Mouse (Mus musculus): ENCODE measurements at regions not wholly inside any gene's neighbourhood (a gene's known extent, or its start where the extent isn't known, plus 50 kb on each side); places are given as distances from the start of the nearest gene placed in this dataset.

DNA sequence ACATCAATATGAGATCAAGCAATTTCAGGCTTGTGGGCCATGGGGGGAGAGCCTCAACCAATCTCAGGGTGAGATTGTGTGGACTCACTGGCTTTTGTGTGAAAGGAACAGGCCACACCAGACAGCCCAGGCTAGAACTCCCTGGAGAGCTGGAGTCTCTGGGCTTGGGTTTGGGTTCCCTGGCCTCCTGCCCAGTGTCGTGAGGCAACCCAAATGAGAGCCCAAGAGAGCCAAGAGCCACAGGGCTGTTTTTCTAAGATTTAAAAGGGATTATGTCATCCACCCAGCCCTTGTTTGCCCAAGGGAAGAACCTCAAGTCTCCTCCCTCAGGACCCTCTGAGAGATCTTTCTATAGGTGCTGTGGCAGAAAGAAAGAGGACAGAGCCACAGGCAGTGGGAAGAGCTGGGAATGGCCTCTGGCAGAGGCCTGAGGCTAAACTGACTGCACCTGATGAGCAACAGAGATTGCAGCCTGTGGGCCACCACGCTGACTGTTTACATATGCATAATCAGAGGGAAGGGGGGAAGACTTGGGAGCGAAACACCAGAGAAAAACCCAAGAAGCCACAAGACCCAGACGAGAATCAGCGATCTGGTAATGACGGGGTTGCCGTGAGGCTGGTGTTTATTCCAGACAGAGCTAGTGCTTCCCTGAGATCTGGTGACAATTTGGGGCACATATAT lies 92.1 kb downstream of the Bcl2l11 start:
- ATAC-seq (replicated peaks; ENCODE audit: poor library complexity) = no peak

DNA sequence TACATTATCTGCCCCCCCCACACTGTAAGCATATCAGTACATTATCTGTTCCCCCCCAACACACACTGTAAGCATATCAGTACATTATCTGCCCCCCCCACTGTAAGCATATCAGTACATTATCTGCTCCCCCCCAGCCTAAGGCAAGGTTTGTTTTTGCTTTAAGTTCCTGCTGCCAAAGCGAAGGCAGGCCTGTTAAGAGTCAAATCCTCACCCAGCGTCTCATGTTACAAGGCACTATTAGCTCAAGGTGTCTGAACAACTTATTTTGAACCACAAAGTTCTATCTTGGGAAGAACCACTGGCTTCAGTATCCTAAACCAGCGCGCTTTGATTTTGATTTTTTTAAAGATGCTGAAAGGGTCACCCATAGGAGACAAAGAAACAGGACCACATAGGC lies 93.1 kb downstream of the Bcl2l11 start:
- no peak for ATAC-seq (replicated peaks; ENCODE audit: poor library complexity)

GRCm38 (mm10) chr2:128221055-128221454 lies 95.2 kb downstream of the Bcl2l11 start:
- peak; percentile 39 for ATAC-seq (replicated peaks; ENCODE audit: poor library complexity)

GRCm38 (mm10) chr2:128221657-128222056 lies 95.8 kb downstream of the Bcl2l11 start:
- ATAC-seq (replicated peaks; ENCODE audit: poor library complexity) = no peak

DNA sequence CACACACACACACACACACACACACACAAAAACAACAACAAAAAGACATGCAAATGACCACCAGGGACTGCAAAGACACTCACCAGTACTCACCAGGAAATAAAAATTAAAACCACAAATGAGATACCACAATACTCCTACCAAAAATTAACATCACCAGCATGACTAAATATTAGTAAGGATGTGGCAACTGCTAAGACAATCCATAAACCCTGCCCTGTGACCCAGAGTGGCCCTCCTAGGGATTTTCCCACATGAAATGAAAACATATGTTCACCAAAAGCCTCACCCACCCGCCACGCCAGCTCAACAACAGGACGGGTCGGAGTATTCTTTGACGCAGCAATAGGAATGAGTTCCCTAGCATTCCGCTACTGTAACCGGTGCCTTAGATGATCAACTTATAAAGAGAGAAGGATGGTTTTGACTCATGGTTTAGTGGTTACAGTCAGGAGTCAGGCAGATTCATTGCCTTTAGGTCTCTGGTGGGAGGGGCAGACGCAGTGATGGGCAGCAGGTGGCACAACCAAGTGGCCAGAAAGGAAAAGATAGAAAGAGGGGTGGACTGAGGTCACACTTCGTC lies 100.7 kb downstream of the Bcl2l11 start:
- ATAC-seq (replicated peaks; ENCODE audit: poor library complexity) = no peak

DNA sequence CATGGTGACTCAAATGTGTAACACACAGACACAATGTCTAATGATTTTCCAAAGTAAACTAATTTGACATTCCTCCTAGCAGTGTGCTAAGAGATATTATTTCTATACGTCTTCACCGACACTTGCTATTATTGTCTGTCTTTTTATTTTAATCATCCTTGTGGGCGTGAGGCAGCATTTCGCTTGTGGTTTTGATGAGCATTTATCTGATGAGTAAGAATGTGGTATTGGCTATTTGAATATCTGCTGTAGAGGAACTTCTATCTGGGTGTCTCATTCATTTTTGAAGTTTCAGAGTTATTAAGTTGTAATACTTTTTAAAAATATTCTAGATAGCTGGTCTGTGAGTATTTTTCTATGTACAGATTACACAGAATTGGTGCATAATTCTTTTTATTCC lies 103.9 kb downstream of the Bcl2l11 start:
- ATAC-seq (replicated peaks; ENCODE audit: poor library complexity) = peak; percentile 50; the same call in 1 of the 2 replicates

GRCm38 (mm10) chr2:128230921-128231320 lies 105.1 kb downstream of the Bcl2l11 start:
- no peak for ATAC-seq (replicated peaks; ENCODE audit: poor library complexity)

DNA sequence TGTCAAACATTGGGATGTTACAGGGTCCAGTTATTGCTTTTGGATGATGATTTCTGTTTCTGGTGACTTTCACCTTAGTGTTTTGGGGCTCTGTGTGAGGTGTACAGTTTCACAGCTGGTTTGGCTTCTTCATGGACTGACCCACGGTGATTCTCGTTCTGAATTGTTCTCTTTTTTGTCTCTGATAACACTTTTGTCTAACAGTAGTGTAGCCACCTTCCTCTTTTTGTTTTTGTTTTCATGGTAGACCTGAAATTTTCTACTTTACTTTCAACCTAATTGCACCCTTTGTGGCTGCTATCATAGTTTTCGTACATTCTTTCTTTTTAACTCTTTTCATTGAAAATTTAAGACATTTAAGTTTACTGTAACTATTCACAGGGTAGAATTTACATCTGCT lies 105.5 kb downstream of the Bcl2l11 start:
- ATAC-seq (replicated peaks; ENCODE audit: poor library complexity) = no peak

GRCm38 (mm10) chr2:128232027-128232426 lies 106.2 kb downstream of the Bcl2l11 start:
- ATAC-seq (replicated peaks; ENCODE audit: poor library complexity) = peak; percentile 52

GRCm38 (mm10) chr2:128235127-128235526 lies 109.3 kb downstream of the Bcl2l11 start:
- no peak for ATAC-seq (replicated peaks; ENCODE audit: poor library complexity)

DNA sequence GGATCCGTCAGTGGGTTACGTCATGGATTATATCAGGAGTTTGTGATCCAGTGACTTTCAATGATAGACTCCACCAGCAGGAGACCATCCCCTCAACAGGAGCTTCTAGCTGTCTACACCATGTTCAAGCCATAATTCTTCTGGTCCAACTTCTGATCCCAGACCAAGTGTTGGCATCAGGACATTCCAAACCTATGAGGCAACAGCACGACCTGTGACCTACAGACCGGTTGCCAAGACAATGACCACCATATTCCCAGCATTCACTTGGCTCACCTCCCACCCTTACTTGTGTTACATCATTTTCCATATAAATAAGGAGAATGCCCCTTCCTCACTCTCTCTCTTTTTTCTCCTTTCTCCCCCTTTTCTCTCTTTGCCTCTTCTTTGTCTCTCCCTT lies 113.6 kb downstream of the Bcl2l11 start:
- ATAC-seq (replicated peaks; ENCODE audit: poor library complexity) = no peak

DNA sequence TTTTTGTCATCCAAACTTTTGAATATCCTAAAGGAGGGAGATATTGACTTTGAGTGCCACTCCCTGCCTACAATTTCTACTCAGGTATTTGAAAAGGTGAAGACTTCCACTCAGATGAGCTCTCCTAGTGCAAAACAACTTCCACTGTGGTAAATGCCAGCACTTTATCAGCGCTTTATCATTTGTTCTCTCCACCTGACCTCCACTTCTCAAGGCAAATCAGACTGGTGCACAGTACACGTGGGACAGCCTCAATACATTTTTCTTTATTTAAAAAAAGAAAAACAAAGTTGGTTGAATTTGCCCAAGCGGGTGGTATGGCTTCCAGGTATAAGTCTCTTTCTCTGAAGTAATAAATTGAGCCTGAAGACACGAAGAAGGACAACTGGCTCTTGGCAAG lies 114.2 kb downstream of the Bcl2l11 start:
- no peak for ATAC-seq (replicated peaks; ENCODE audit: poor library complexity)

DNA sequence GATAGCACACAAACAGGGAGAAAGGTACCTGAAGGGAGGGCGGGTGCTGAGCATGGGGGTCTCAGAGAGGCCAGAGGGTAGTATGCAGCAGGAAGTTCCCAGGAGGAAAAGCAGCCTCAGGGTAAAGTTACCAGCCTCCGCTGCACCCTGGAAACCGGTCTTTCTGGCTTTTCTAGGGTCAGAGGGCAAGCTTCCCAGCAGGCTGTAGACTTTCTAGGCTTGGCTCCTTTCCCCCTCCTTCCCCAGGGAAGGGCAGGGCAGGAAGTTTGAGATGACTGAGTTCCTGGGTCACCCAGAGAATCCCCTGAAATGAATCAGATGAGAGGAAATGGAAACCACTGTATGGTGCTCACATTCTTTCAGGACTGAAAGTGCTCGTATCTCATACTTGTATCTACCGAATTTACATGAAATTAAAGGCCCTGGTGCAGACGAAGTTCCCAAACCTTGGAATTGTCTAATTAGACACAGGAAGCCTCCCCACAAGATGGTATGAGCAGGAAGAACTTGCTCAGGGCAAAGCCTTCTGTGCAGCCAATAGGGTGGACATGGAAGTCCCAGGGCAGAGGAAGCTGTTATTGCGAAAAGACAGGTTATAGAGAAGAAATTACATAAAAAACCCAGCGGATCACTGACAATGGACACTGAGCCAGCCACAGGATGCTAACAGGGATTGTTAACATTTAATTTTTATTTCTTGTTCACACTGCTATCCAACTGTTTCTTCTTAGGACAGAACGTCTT lies 114.9 kb downstream of the Bcl2l11 start:
- ATAC-seq (replicated peaks; ENCODE audit: poor library complexity) = no peak

GRCm38 (mm10) chr2:128241280-128241665 lies 115.4 kb downstream of the Bcl2l11 start:
- ATAC-seq (replicated peaks; ENCODE audit: poor library complexity) = no peak

GRCm38 (mm10) chr2:128245544-128245943 lies 119.7 kb downstream of the Bcl2l11 start:
- ATAC-seq (replicated peaks; ENCODE audit: poor library complexity) = no peak

GRCm38 (mm10) chr2:128247967-128248366 lies 122.1 kb downstream of the Bcl2l11 start:
- ATAC-seq (replicated peaks; ENCODE audit: poor library complexity) = no peak

DNA sequence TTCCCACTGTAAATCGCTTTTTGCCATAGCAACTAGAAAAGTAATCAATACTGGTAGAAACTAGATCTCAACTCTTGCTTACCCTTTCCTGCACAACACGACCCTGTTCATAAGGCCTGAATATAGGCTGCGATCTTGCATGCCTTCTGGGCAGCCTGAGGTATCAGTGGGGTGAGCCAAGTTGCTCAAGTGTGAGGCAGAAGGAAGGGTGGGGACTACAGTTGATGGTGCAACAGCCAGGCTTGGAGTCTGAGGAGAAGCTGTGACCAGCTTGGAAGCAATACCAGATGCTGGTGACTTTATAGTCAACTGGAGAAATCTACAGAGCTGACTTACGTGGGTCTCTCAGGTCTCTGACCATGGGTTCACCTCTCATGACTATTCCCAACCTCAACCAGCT lies 123.3 kb downstream of the Bcl2l11 start:
- ATAC-seq (replicated peaks; ENCODE audit: poor library complexity) = peak; percentile 84

GRCm38 (mm10) chr2:128249607-128250006 lies 123.8 kb downstream of the Bcl2l11 start:
- 0 out of 2 replicates have a peak, but pooled peaks have one; percentile 19 for ATAC-seq (replicated peaks; ENCODE audit: poor library complexity)

GRCm38 (mm10) chr2:128250841-128251240 lies 125.0 kb downstream of the Bcl2l11 start:
- no peak; the same call in 1 of the 2 replicates for ATAC-seq (replicated peaks; ENCODE audit: poor library complexity)

- ATAC-seq (replicated peaks; ENCODE audit: poor library complexity) = no peak
Observed at GRCm38 (mm10) chr2:128256651-128257050, 130.8 kb downstream of the Bcl2l11 start.

DNA sequence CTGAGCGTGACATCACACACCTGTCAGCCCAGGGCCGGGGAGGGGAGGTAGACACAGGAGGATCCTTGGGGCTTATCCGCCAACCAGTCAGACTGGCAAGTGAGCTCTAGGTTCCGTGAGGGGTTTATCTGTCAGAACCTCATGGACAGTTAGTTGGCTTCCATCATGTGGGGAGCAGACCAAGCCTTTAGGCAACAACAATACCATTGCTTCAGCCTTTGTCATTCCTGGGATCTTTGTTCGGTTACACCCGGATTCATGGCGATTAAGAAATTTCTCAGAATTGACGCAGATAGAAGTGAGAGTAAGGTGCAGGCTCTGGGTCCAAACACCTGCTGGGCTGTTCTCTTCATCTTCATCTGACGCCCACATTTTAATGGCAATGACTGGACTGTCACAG lies 131.4 kb downstream of the Bcl2l11 start:
- ATAC-seq (replicated peaks; ENCODE audit: poor library complexity) = no peak

DNA sequence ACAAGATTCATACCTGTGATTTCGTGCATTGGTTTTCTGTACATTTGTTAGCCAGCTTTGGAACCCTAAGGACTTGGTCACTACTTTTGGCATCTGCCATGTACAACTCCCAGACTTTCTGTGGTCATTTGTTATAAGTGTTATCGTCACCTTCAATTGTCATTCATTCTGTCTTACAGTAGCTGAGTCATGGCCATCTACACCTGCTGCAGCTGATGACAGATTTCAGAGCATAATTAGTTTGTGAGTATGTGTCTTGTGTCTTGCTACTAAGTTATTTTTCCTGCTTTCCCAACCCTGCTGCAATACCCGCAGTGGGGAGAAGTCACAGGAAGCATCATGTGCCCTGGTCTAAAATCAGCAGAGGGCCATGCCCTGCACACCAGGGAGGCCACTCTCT lies 138.0 kb downstream of the Bcl2l11 start:
- ATAC-seq (replicated peaks; ENCODE audit: poor library complexity) = no peak

Measured in megakaryocyte progenitor cell, adult 5-6 weeks (primary cell).